Mouse (Mus musculus) erythroid progenitor cell, adult 5-6 weeks (primary cell): Measurements from ENCODE around the gene Olfr56. TPM values are rescaled to one million over a fixed set of nuclear protein-coding genes. Genes with fewer than 3 reads are reported as not detected.
A peak's percentile ranks its signal among the peaks of the same experiment; 100 is the strongest.
"Not testable (repeated sequence)": the region's sequence is repeated elsewhere in the genome, so short reads cannot be mapped to it uniquely, and the experiment has no call there.

Experiments
- ATAC-seq: replicated peaks from 2 replicates; pipeline ENCODE4 v1.8.0; 2016; ENCODE audit warnings: moderate number of reproducible peaks, mild to moderate bottlenecking, moderate TSS enrichment, inconsistent platforms; ENCODE audit not compliant: poor library complexity, low FRiP score, severe bottlenecking
- total RNA-seq, 2 experiments: library from RNA; stranded (forward) in 1 of 2; stranded (reverse) in 1 of 2; fragments of 150-400 nt in 1 of 2; fragments of 186-747, 209-891 nt in 1 of 2; gene quantifications; 2 replicates each; pipeline versions ENCODE4 v1.2.3 to v1.2.4; 2015 to 2017; ENCODE audit warnings: low replicate concordance in 2 of 2

Olfr56 gene
- total RNA-seq (2015; ENCODE audit: low replicate concordance) (1.7 and 3.2 TPM in 2 replicates), total RNA-seq (2017; ENCODE audit: low replicate concordance) (1.5 and 6.1 TPM in 2 replicates)

GRCm38 (mm10) chr11:48978240-48978939, at the start of gene Olfr56:
Gene Olfr56 (plus strand): TSS chr11:48978889.
- ATAC-seq: peak; percentile 31; the same call in 1 of the 2 replicates

DNA sequence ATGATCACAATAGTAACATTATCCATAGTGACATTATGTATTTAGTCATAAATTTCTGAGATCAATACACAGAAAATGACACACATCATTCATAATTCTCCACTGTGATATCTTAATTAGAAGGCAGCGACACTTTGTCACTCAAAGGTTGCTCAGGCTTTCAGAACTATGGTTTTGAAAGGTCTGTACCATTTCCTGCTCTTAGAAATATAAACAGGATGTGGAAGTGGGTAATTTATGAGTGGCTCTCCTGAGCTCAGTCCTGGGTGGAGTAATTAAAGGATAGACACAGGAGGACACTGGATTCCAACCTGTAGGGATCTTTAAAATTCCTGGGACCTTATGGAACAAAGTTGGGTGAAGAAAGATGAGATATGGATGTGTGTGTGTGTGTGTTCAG, 45.3 kb upstream of the Olfr56 start:
- ATAC-seq: not testable (repeated sequence)

DNA sequence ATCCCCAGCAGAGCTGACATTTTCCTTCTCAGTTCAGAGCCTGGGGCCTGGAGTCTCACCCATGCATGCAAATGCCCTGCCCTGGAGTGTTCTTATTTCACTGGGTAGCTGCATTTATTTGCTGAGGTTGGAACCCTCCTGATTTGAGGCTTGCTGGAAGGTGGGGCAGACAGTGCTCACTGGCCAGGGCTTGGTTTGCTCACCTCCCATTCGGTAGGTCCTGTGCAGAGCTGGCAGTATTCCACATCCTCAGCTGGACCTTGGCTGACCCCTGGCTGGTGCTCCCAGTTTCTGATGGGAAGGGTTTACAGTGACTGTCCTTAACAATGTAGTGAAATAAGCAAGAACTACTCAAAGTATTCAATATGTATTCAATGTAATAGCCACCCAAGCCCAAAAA, 44.8 kb upstream of the Olfr56 start:
- not testable (repeated sequence) for ATAC-seq

GRCm38 (mm10) chr11:48935291-48935690, 43.4 kb upstream of the Olfr56 start:
- ATAC-seq: not testable (repeated sequence)

GRCm38 (mm10) chr11:48939286-48939685, 39.4 kb upstream of the Olfr56 start:
- not testable (repeated sequence) for ATAC-seq

DNA sequence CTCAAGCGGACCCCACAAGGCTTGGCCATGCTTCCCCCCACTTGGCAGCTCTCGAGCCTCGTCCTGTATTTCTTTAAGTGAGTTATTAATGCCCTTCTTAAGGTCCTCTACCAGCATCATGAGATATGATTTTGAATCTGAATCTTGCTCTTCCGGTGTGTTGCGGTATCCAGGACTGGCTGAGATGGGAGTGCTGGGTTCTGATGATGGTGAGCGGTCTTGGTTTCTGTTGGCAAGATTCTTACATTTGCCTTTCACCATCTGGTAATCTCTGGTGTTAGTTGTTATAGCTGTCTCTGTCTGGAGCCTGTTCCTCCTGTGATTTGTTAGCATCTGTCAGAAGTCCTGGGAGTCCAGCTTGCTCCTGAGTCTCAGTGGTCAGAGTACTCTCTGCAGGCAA, 32.6 kb upstream of the Olfr56 start, which contains the start of gene Psme2b:
Gene Psme2b (minus strand): TSS at position 101 of the 400 bp plus-strand sequence.
- ATAC-seq: not testable (repeated sequence)

DNA sequence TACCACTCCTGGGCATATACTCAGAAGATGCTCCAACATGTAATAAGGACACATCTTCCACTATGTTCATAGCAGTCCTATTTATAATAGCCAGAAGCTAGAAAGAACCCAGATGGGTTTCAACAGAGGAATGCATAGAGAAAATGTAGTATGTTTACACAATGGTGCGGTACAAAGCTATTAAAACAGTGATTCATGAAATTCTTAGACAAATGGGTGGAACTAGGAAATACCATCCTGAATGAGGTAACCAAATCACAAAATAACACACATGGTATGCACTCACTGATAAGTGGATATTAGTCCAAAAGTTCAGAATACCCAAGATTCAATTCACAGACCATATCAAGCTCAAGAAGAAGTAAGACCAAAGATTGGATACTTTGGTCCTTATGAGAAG, 4.0 kb upstream of the Olfr56 start:
- ATAC-seq: not testable (repeated sequence)

GRCm38 (mm10) chr11:48979251-48979650, 562 bp downstream of the Olfr56 start, which contains the start of gene 9930111J21Rik1:
Gene 9930111J21Rik1 (minus strand): TSS chr11:48979398.
- peak; percentile 56; the same call in 1 of the 2 replicates for ATAC-seq

DNA sequence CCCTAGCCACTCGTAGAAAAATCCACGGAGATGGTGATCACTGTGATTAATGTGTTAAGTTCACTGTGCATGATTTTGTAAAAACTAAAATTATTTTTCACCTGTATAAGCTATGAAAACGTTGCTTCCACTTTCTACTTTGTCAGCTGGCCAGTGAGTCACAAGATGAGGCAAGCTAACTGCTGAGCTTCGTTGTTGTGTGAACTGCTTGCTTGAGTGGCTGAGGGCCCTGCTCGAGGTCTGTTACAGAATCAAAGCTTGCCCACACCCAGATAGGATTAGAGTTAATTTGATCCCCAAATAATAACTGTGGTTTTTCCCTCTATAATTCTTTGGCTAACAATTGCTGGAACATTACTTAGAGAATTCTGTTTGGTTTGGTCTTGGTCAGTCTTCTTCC, 1.4 kb downstream of the Olfr56 start:
- not testable (repeated sequence) for ATAC-seq

DNA sequence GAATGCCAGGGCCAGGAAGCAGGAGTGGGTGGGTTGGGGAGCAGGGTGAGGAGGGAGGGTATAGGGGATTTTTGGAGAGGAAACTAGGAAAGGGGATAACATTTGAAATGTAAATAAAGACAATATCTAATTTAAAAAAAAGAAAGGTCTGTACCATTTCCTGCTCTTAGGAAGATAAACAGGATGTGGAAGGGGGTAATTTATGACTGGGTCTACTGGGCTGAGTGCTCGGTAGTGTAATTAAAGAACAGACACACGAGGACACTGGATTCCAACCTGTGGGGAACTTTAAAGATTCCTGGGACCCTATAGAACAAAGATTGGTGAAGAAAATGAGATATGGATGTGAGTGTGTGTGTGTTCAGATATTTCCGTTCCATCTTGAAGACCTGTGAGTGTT, 4.2 kb downstream of the Olfr56 start:
- not testable (repeated sequence) for ATAC-seq

GRCm38 (mm10) chr11:48988219-48988618, 9.5 kb downstream of the Olfr56 start:
- ATAC-seq: not testable (repeated sequence)

DNA sequence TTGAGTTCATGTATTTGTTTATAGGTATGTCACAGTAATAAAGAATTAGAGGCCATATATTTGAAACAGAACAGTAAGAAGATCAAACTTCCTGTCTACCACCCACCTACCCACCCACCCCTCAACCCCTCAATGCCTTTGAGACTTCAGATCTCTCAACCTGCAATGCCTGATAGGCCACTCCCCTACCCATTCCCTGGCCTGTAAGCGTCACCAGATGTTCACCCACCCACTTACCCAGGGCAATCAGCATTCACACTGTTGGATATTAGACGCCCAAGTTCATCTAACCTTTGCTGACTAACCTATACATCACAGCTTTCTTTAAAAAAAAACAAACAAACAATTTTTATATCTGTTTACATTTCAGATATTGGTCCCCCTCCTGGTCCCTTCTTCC, 11.3 kb downstream of the Olfr56 start:
- peak; percentile 55; the same call in 1 of the 2 replicates for ATAC-seq

DNA sequence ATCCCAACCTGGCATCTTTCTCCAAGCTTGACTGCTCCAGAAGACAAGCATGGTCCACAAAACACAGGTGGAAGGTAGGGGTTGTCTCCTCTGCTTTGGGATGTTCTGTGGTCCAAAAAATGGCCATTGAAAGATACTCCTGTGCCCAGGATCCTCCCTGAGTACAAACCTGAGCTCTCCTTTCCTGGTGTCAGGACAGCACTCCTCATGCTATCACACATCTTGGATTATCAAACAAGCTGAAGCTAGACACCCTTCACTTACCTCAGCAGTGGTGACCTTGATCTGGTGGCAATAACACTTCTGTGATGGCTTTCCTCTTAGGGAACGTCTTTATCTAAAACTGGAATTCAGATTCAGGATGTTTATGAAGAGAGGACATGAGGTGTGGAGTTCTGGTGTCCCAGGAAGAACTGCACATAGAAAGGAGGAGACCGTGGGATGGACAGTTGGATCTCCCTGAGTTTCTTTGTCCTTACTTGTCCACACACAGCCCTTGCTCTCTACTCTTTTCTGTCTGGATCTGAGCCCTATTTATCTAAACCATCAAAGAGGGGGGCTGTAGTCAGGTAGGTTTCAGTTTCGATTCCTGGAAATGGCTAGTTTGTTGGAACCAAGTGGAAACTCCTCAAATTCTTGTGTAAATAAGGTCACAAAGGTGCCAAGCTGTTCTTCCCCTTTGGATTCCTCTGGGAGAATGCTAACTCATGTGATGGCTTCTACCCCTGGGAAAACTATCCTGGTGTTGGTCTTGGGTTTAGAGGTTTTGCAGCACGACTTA, 13.2 kb downstream of the Olfr56 start, which contains the start of gene Gm12185:
Gene Gm12185 (minus strand): TSS at position 487 of the 781 bp plus-strand sequence.
- ATAC-seq: peak; percentile 80

- not testable (repeated sequence) for ATAC-seq
Measured at GRCm38 (mm10) chr11:48993296-48993695, 14.6 kb downstream of the Olfr56 start.

- not testable (repeated sequence) for ATAC-seq
Measured at GRCm38 (mm10) chr11:48994018-48994417, 15.3 kb downstream of the Olfr56 start, which contains the start of gene Tgtp1. Gene Tgtp1 (minus strand): TSS chr11:48994172.

GRCm38 (mm10) chr11:49000411-49000810, 21.7 kb downstream of the Olfr56 start:
- ATAC-seq: not testable (repeated sequence)

DNA sequence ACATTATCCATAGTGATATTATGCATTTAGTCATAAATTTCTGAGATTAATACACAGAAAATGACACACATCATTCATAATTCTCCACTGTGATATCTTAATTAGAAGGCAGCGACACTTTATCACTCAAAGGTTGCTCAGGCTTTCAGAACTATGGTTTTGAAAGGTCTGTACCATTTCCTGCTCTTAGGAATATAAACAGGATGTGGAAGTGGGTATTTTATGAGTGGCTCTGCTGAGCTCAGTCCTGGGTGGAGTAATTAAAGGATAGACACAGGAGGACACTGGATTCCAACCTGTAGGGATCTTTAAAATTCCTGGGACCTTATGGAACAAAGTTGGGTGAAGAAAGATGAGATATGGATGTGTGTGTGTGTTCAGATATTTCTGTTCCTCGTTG, 27.6 kb downstream of the Olfr56 start:
- not testable (repeated sequence) for ATAC-seq

GRCm38 (mm10) chr11:49006785-49007184, 28.1 kb downstream of the Olfr56 start:
- ATAC-seq: not testable (repeated sequence)

- not testable (repeated sequence) for ATAC-seq
Measured at GRCm38 (mm10) chr11:49012074-49012473, 33.4 kb downstream of the Olfr56 start.

DNA sequence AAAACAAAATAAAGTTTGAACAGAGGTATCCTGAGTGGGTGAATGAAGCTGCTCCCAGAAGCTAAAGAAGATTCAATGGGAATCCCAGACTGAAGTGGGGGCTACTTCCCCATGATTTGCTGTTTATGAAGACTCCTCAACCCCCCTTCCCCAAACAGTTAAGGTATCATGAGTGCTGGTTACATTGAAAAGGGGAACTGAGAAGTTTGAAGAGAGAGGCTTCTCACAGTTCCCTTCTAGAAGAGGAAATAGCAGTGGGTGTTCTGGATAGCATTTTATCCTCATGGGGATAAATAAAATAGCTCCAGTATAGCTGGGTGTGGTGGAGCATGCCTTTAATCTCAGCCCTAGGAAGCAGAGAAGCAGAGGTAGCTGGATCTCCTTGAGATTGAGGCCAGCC, 71.4 kb downstream of the Olfr56 start:
- ATAC-seq: not testable (repeated sequence)
